Mouse (Mus musculus): ENCODE data around the gene Astn2.

DNA sequence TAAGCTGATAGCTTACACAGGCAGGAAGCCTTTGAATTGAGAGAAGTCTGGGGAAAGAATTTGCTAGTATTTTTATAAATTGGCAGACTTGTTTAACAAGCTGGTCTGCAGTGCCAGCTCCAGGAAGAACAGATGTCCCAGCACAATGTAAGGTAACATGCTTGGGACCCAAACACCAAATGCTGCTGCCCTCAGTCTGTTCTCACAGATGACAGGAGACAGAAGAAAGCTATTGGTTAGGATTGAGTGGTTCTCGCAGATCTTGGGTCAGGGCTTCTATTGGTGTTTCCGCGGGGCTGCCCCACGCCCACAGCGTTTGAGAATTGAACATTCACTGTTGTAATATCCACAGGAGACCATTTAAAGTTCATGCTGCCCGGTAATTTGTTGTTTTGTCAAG lies 793.5 kb downstream of the Astn2 start:
- TF ChIP-seq CTCF (IDR thresholded peaks at IDR 0.05; ENCODE audit: borderline replicate concordance, control insufficient read depth, extremely low read depth, insufficient read depth, low read length, poor library complexity) = no peak
- TF ChIP-seq POLR2A (IDR thresholded peaks at IDR 0.05; ENCODE audit: control insufficient read depth, extremely low read depth, insufficient read depth, low read length, poor library complexity) = no peak
